In the genomic region with DNA sequence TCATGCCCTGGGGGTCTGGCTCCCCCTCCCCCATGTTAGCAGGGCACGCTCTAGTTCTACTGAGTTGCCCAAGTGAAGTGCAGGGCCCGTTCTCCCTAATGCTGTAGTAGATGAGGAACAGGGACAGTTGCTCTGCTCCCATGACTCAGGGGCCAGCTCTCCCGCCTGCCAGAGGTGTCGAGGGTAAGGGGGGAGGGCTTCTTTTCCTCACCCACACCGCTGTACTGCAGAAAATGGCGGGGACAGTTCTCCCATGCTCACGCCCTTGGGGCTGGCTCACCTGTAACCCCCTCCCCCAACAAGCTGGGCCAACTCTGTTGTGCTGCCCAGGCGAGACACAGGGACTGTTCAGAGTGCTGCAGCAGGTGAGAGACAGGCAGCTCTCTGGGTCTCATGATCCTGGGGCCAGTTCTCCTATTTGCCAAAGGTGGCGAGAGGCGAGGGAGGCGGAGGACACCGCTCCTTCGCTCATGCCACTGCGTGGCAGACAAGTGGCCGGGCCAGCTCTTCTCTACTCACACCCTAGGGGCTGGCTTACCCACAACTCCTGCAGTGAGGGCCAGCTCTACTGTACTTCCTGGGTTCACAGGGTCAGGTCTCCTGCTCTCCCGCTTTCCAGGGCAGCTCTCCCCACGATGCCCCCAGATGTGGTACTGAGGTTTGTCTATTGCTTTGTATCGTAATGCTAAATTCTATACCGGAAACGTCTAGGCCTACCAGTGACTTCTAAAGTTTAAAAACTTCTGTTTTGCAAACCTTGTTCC, we compare ENCODE assay signal across 11 mouse cellular contexts. TPM values are rescaled to one million over a fixed set of nuclear protein-coding genes. Genes with fewer than 3 reads are reported as not detected.
DNase-seq lines count a peak whose midpoint lies in the region; ATAC-seq and TF ChIP-seq lines count a peak whose summit lies in the region.
"Had no signal": no experiment of that assay in that cellular context is flagged by ENCODE, and none has a peak within 500 bp of the region (broad histone marks: within the 10 kb centered on the region; RNA-seq: fewer than 3 reads in every experiment).

No protein-coding gene starts in this region.

- intact Hi-C loops in heart, postnatal 14 days (cut with DNase I): no loop called here

- H3K27ac ChIP-seq in heart, embryonic 12.5 days (ENCODE audit: poor library complexity, severe bottlenecking): no peak overlapping the region
- no peak overlapping the region for H3K27ac ChIP-seq in testis, adult 2 months (ENCODE audit: control insufficient read depth, insufficient read depth, low read depth, low read length)
- no peak overlapping the region for H3K27ac ChIP-seq in limb, embryonic 12.5 days
- H3K27ac ChIP-seq in stomach, postnatal 0 days (replicated peaks): no peak overlapping the region
- H3K27ac ChIP-seq: hindbrain, embryonic 14.5 days had no signal

- no peak for DNase-seq in heart, postnatal 14 days
- no peak for DNase-seq in testis, postnatal 14 days (ENCODE audit: low spot score)
- no peak for DNase-seq in stomach, postnatal 0 days (ENCODE audit: low spot score)
- DNase-seq in layer of hippocampus, adult 9-10 months (ENCODE audit: low spot score): no peak
- no peak for DNase-seq in spleen, adult 12 weeks (ENCODE audit: low spot score)
- DNase-seq: cerebellum, adult 18-20 months had no signal

- ATAC-seq in heart, embryonic 12.5 days (ENCODE audit: insufficient number of reproducible peaks, low FRiP score): no peak
- no peak for ATAC-seq in limb, embryonic 12.5 days (ENCODE audit: insufficient number of reproducible peaks, insufficient read depth, low FRiP score, low TSS enrichment, low read depth)
- peak; percentile 61; the same call in 1 of the 2 replicates for ATAC-seq in stomach, postnatal 0 days (ENCODE audit: low FRiP score, low TSS enrichment)

- no peak for TF ChIP-seq CTCF in testis, adult 2 months (IDR thresholded peaks at IDR 0.05; ENCODE audit: control insufficient read depth, insufficient read depth, insufficient replicate concordance, low read depth, low read length)
- TF ChIP-seq CTCF in stomach, postnatal 0 days (IDR thresholded peaks at IDR 0.05; ENCODE audit: low read depth): no peak

- 0 out of 2 replicates have a peak overlapping the region, but pooled peaks have one; percentile 2 for H3K4me2 ChIP-seq in heart, embryonic 12.5 days
- H3K4me2 ChIP-seq in limb, embryonic 12.5 days: peak overlapping the region; percentile 4; the same call in 1 of the 2 replicates
- H3K4me2 ChIP-seq in stomach, postnatal 0 days (replicated peaks; ENCODE audit: low read depth): no peak overlapping the region
- H3K4me2 ChIP-seq: hindbrain, embryonic 14.5 days had no signal

- H3K9ac ChIP-seq in heart, embryonic 12.5 days: no peak overlapping the region
- H3K9ac ChIP-seq in limb, embryonic 12.5 days (replicated peaks): no peak overlapping the region
- H3K9ac ChIP-seq in stomach, postnatal 0 days (ENCODE audit: low read length): no peak overlapping the region
- H3K9ac ChIP-seq: hindbrain, embryonic 14.5 days had no signal

- WGBS in heart, embryonic 12.5 days: 76% methylated on average over 20 of the region's 20 CpGs
- WGBS in limb, embryonic 12.5 days: 86% methylated on average over 20 of the region's 20 CpGs
- 82% methylated on average over 20 of the region's 20 CpGs for WGBS in stomach, postnatal 0 days

- TF ChIP-seq POLR2A in testis, adult 2 months (IDR thresholded peaks at IDR 0.05; ENCODE audit: control insufficient read depth, low read depth, low read length): no peak

- H3K36me3 ChIP-seq in heart, embryonic 12.5 days: no peaks in the 10 kb centered on the region
- no peaks in the 10 kb centered on the region for H3K36me3 ChIP-seq in testis, adult 2 months (ENCODE audit: control insufficient read depth, insufficient read depth, low read length)
- H3K36me3 ChIP-seq in limb, embryonic 12.5 days: no peaks in the 10 kb centered on the region
- H3K36me3 ChIP-seq in stomach, postnatal 0 days (ENCODE audit: control insufficient read depth, insufficient read depth, low read length): no peaks in the 10 kb centered on the region

- H3K4me1 ChIP-seq in heart, embryonic 12.5 days (replicated peaks): peaks cover under 1% of the 10 kb centered on the region; the same call in 1 of the 2 replicates
- peaks cover 4% of the 10 kb centered on the region for H3K4me1 ChIP-seq in testis, adult 2 months (ENCODE audit: control insufficient read depth, insufficient read depth, low read length)
- H3K4me1 ChIP-seq in limb, embryonic 12.5 days (replicated peaks): no peaks in the 10 kb centered on the region
- no peaks in the 10 kb centered on the region for H3K4me1 ChIP-seq in stomach, postnatal 0 days (replicated peaks; ENCODE audit: control insufficient read depth, insufficient read depth)

- peak overlapping the region; percentile 5; the same call in 1 of the 2 replicates for H3K4me3 ChIP-seq in heart, embryonic 12.5 days
- peak overlapping the region; percentile 15; the same call in 1 of the 2 replicates for H3K4me3 ChIP-seq in testis, adult 2 months (ENCODE audit: control insufficient read depth, low read depth, low read length)
- H3K4me3 ChIP-seq in limb, embryonic 12.5 days (replicated peaks): no peak overlapping the region; the same call in 1 of the 2 replicates
- no peak overlapping the region for H3K4me3 ChIP-seq in stomach, postnatal 0 days (ENCODE audit: low read depth, low read length)

- no peak for TF ChIP-seq EP300 in stomach, postnatal 0 days (optimal IDR thresholded peaks at IDR 0.05)

- no peaks in the 10 kb centered on the region for H3K9me3 ChIP-seq in heart, embryonic 12.5 days (replicated peaks)
- no peaks in the 10 kb centered on the region for H3K9me3 ChIP-seq in limb, embryonic 12.5 days
- H3K9me3 ChIP-seq in stomach, postnatal 0 days (ENCODE audit: control insufficient read depth, low read length): no peaks in the 10 kb centered on the region

- H3K27me3 ChIP-seq in heart, embryonic 12.5 days (replicated peaks): no peaks in the 10 kb centered on the region
- no peaks in the 10 kb centered on the region for H3K27me3 ChIP-seq in testis, adult 2 months (ENCODE audit: control insufficient read depth, insufficient read depth, low read length)
- peaks cover 3% of the 10 kb centered on the region; the same call in 1 of the 2 replicates for H3K27me3 ChIP-seq in limb, embryonic 12.5 days
- H3K27me3 ChIP-seq in stomach, postnatal 0 days (ENCODE audit: control insufficient read depth, insufficient read depth, low read length): no peaks in the 10 kb centered on the region

RNA-seq across cellular contexts. Expression of a gene that starts 7.9 kb away (rescaled TPM):
- 5.8 and 6.9 TPM in 2 replicates for polyA plus RNA-seq in heart, embryonic 12.5 days (2016; fragmentation: Nextera tagmentation; extraction: Ambion mirVana)
- total RNA-seq in heart, postnatal 14 days (2021): 1 to 10 TPM; 5.5 to 7.5 TPM
- 9.8 and 10.0 TPM in 2 replicates for polyA plus RNA-seq in testis, adult 2 months (2012; rRNA removed)
- 11.4 and 13.1 TPM in 2 replicates for polyA plus RNA-seq in limb, embryonic 12.5 days (2016; fragmentation: Nextera tagmentation; extraction: Ambion mirVana)
- polyA plus RNA-seq in stomach, postnatal 0 days (2015; fragmentation: Nextera tagmentation; extraction: Ambion mirVana): 0.65 and 1.0 TPM in 2 replicates

RNA-seq across cellular contexts. Expression of a gene that starts 50.2 kb away (rescaled TPM):
- 0.53 and 0.64 TPM in 2 replicates for polyA plus RNA-seq in heart, embryonic 12.5 days (2016; fragmentation: Nextera tagmentation; extraction: Ambion mirVana)
- total RNA-seq in heart, postnatal 14 days (2021): not detected
- polyA plus RNA-seq in testis, adult 2 months (2012; rRNA removed): 0.10 TPM in 2 replicates
- 1.0 and 1.5 TPM in 2 replicates for polyA plus RNA-seq in limb, embryonic 12.5 days (2016; fragmentation: Nextera tagmentation; extraction: Ambion mirVana)
- polyA plus RNA-seq in stomach, postnatal 0 days (2015; fragmentation: Nextera tagmentation; extraction: Ambion mirVana): 0.58 and 1.1 TPM in 2 replicates
- polyA plus RNA-seq: large intestine, adult 2 months had no signal

Comparison
In these comparisons a context has a peak if more than half of its experiments do, and no peak if none do; other contexts are left out.
1. H3K4me3 ChIP-seq: peak in heart, embryonic 12.5 days (single experiment) and testis, adult 2 months (single experiment); none in limb, embryonic 12.5 days (single experiment) and stomach, postnatal 0 days (single experiment).